Mouse (Mus musculus): Measurements from ENCODE around the gene Gm10306. TPM values are rescaled to one million over a fixed set of nuclear protein-coding genes. Genes with fewer than 3 reads are reported as not detected.
A peak's percentile ranks its signal among the peaks of the same experiment; 100 is the strongest.

The Gm10306 gene
- 0.49 and 0.94 TPM in 2 replicates for polyA plus RNA-seq (2014; fragmentation: Nextera tagmentation; extraction: Ambion mirVana)

DNA sequence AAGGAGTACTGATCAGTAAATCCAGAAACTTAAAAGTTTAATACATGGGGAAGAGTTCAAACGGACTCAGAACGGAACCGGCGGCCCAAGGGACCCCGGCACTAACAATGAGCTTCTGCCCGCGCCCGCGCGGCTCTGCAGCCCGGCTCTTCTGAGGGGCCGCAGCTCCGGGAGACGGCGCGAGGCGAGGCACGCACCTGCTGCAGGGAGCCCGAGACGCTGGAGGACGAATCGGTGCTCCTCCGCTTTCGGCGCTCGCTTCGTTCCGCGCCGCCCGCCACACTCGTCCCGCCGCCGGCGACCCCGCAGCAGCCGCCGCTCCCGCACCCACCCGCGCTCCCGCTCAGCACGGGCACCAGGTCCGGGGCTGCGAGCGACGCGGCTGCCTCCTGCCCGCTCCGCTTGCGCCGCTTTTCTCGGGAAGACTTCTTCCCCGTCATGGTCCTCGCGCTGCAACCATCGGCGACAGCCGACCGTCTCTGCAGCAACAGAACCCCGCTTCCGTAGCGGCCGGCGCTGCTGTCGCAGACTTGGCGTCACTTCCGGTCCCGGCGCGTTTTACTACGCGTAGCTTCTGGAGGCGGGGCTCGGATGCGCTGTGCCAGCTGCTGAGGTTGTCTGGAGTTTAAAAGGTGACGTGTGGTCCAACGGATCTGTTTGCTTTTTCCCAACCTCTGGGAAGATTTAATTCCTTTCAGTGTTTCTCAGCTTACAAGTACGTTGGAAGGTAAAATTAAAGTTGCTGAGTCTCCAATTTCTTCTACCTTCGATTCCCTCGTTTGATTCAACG, at the start of gene Gm10306, which contains the start of gene Caap1:
Gene Gm10306 (plus strand): TSS at position 282 of the 790 bp plus-strand sequence.
Gene Caap1 (minus strand): TSS at position 532 of the 790 bp plus-strand sequence.
- H3K36me3 ChIP-seq (ENCODE audit: control insufficient read depth, insufficient read depth, low read length), result no peaks in the 10 kb centered on the region
- H3K4me2 ChIP-seq (ENCODE audit: low read length), result peak within 1 kb of the TSS; percentile 73
- H3K4me1 ChIP-seq (ENCODE audit: control insufficient read depth, insufficient read depth, low read length), result peaks cover 8% of the 10 kb centered on the region; the same call in 1 of the 2 replicates
- ATAC-seq (peak; percentile 99), DNase-seq (ENCODE audit: low spot score) (peak; percentile 96)
- WGBS, result 2% methylated on average over 71 of the region's 83 CpGs
- H3K27me3 ChIP-seq (replicated peaks; ENCODE audit: control insufficient read depth, insufficient read depth, low read length), result no peaks in the 10 kb centered on the region
- no peaks in the 10 kb centered on the region for H3K9me3 ChIP-seq (replicated peaks; ENCODE audit: control insufficient read depth, low read length)
- peak within 1 kb of the TSS; percentile 95 for H3K4me3 ChIP-seq (ENCODE audit: low read depth, low read length)
- H3K9ac ChIP-seq (ENCODE audit: low read length), result peak within 1 kb of the TSS; percentile 89
- H3K27ac ChIP-seq (ENCODE audit: low read depth, low read length), result peak within 1 kb of the TSS; percentile 84

DNA sequence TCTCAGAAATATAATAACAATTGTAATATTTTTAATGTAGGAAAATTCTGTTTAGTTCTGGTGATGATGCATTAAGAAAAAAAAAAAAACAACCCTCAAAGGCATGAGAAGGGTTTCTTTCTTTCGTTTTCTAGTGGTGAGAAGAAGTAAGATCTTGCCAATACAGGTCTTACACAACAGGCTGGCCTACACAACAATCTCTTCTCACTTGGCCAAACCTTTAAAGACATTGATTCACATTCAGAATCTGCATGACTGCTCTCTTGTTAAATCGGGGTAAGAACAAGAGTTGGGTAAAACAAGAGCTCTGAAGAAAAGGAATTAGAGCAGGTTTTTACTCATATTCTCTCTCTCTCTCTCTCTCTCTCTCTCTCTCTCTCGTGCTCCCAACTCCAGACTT, 41.0 kb upstream of the Gm10306 start:
- H3K4me1 ChIP-seq (ENCODE audit: control insufficient read depth, insufficient read depth, low read length), result no peaks in the 10 kb centered on the region
- no peak overlapping the region for H3K4me2 ChIP-seq (ENCODE audit: low read length)
- H3K27me3 ChIP-seq (replicated peaks; ENCODE audit: control insufficient read depth, insufficient read depth, low read length), result no peaks in the 10 kb centered on the region
- no peak overlapping the region for H3K27ac ChIP-seq (ENCODE audit: low read depth, low read length)
- ATAC-seq, result no peak
- 54% methylated on average over 3 of the region's 3 CpGs for WGBS
- no peak overlapping the region for H3K4me3 ChIP-seq (ENCODE audit: low read depth, low read length)
- no peak for DNase-seq (ENCODE audit: low spot score)
- no peaks in the 10 kb centered on the region for H3K9me3 ChIP-seq (replicated peaks; ENCODE audit: control insufficient read depth, low read length)
- 0 out of 2 replicates have a peak, but pooled peaks cover 6% of the 10 kb centered on the region for H3K36me3 ChIP-seq (ENCODE audit: control insufficient read depth, insufficient read depth, low read length)
- no peak overlapping the region for H3K9ac ChIP-seq (ENCODE audit: low read length)

DNA sequence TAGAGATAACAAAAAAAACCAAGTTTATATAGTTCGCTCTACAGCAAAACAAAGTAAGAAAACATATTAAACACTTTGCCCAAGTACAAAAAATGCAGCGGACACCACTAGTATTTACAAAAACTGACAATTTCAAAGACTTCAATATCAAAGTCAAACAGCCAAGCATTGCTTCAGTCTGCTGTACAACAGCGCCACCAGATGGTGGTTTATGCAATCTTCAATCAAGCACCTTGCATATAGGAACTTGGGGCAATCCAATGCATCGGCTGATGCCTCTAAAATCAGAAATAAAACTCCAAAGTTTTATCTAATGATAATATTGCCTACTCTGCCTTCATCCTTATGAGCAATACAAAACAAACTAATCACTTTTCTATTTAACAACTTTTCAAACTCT, 38.7 kb upstream of the Gm10306 start:
- no peaks in the 10 kb centered on the region for H3K9me3 ChIP-seq (replicated peaks; ENCODE audit: control insufficient read depth, low read length)
- H3K9ac ChIP-seq (ENCODE audit: low read length), result no peak overlapping the region
- no peak overlapping the region for H3K4me2 ChIP-seq (ENCODE audit: low read length)
- H3K36me3 ChIP-seq (ENCODE audit: control insufficient read depth, insufficient read depth, low read length), result 0 out of 2 replicates have a peak, but pooled peaks cover 3% of the 10 kb centered on the region
- no peak overlapping the region for H3K27ac ChIP-seq (ENCODE audit: low read depth, low read length)
- no peaks in the 10 kb centered on the region for H3K4me1 ChIP-seq (ENCODE audit: control insufficient read depth, insufficient read depth, low read length)
- no peak overlapping the region for H3K4me3 ChIP-seq (ENCODE audit: low read depth, low read length)
- peak; percentile 81 for DNase-seq (ENCODE audit: low spot score)
- H3K27me3 ChIP-seq (replicated peaks; ENCODE audit: control insufficient read depth, insufficient read depth, low read length), result no peaks in the 10 kb centered on the region
- 67% methylated on average over 4 of the region's 4 CpGs for WGBS
- peak; percentile 40; the same call in 1 of the 2 replicates for ATAC-seq

DNA sequence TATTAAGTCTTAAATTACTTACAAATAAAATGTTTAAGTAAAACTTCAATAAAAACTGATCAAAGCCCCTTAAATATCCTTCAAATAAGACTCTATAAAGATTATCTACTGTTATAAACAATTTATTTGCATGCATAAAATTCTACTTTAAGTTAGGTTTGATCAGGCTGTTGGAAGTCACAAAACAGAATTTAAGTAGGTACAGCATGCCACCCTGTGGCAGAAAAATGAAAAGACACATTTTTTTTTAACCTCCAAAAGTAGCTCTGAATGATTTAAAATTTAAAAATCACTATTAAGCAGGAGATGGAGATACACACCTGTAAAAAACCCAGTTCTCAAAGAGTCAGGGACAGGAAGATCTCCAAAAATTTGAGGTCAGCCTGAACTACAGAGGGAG, 33.0 kb upstream of the Gm10306 start:
- DNase-seq (ENCODE audit: low spot score), result peak; percentile 49
- Histone ChIP-seq H3K4me2 (ENCODE audit: low read length) (no peak overlapping the region), H3K9ac (ENCODE audit: low read length) (no peak overlapping the region), H3K4me1 (ENCODE audit: control insufficient read depth, insufficient read depth, low read length) (no peaks in the 10 kb centered on the region), H3K27me3 (replicated peaks; ENCODE audit: control insufficient read depth, insufficient read depth, low read length) (no peaks in the 10 kb centered on the region), H3K4me3 (ENCODE audit: low read depth, low read length) (no peak overlapping the region), H3K9me3 (replicated peaks; ENCODE audit: control insufficient read depth, low read length) (no peaks in the 10 kb centered on the region), H3K36me3 (ENCODE audit: control insufficient read depth, insufficient read depth, low read length) (no peaks in the 10 kb centered on the region), H3K27ac (ENCODE audit: low read depth, low read length) (no peak overlapping the region)
- ATAC-seq, result no peak

DNA sequence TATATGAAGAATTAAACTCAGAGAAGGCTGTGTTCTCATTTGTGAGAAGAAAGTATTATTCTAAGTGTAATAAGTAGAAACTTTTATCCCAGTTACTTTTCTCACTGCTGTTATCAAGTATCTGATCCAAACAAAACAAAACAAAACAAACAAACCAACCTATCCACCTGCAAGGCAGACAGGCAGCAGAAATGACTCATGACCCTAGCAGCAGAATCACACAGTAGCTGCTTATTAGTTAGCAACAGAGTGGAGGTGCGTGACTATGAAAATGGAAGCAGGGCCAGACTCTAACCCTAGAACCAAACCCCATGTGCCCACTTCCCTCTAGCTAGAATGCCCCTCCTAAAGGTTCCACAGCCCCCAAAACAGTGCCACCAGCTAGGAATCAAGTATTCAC, 26.9 kb upstream of the Gm10306 start:
- no peaks in the 10 kb centered on the region for H3K9me3 ChIP-seq (replicated peaks; ENCODE audit: control insufficient read depth, low read length)
- H3K4me1 ChIP-seq (ENCODE audit: control insufficient read depth, insufficient read depth, low read length), result no peaks in the 10 kb centered on the region
- H3K4me2 ChIP-seq (ENCODE audit: low read length), result no peak overlapping the region
- no peaks in the 10 kb centered on the region for H3K27me3 ChIP-seq (replicated peaks; ENCODE audit: control insufficient read depth, insufficient read depth, low read length)
- no peak for DNase-seq (ENCODE audit: low spot score)
- no peak overlapping the region for H3K27ac ChIP-seq (ENCODE audit: low read depth, low read length)
- no peak for ATAC-seq
- H3K4me3 ChIP-seq (ENCODE audit: low read depth, low read length), result no peak overlapping the region
- WGBS, result 97% methylated on average over 1 of the region's 1 CpGs
- no peaks in the 10 kb centered on the region for H3K36me3 ChIP-seq (ENCODE audit: control insufficient read depth, insufficient read depth, low read length)
- H3K9ac ChIP-seq (ENCODE audit: low read length), result no peak overlapping the region

DNA sequence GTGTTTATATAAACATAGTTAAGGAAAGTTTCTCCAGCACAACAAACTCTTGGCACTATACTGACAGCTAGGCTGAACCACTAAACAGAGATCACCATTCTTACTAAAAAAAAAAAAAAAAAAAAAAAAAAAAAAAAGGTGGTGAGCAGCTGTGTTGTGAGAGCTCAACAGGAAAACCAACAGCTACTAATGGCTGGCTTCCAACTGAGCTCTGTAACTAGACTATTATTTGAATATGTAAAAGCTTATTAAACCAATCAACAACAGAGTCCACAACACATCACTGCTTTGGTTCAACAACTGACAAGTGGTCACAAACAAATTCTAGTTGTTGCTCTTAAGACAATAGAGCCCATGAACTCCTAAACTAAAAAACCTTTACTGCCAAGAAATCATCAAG, 23.1 kb upstream of the Gm10306 start:
- DNase-seq (ENCODE audit: low spot score) (peak; percentile 66), ATAC-seq (peak; percentile 50; the same call in 1 of the 2 replicates)
- no peaks in the 10 kb centered on the region for H3K9me3 ChIP-seq (replicated peaks; ENCODE audit: control insufficient read depth, low read length)
- H3K9ac ChIP-seq (ENCODE audit: low read length), result no peak overlapping the region
- no peaks in the 10 kb centered on the region for H3K27me3 ChIP-seq (replicated peaks; ENCODE audit: control insufficient read depth, insufficient read depth, low read length)
- H3K4me2 ChIP-seq (ENCODE audit: low read length), result no peak overlapping the region
- H3K4me3 ChIP-seq (ENCODE audit: low read depth, low read length), result no peak overlapping the region
- no peak overlapping the region for H3K27ac ChIP-seq (ENCODE audit: low read depth, low read length)
- H3K4me1 ChIP-seq (ENCODE audit: control insufficient read depth, insufficient read depth, low read length), result no peaks in the 10 kb centered on the region
- H3K36me3 ChIP-seq (ENCODE audit: control insufficient read depth, insufficient read depth, low read length), result peaks cover 5% of the 10 kb centered on the region; the same call in 1 of the 2 replicates

DNA sequence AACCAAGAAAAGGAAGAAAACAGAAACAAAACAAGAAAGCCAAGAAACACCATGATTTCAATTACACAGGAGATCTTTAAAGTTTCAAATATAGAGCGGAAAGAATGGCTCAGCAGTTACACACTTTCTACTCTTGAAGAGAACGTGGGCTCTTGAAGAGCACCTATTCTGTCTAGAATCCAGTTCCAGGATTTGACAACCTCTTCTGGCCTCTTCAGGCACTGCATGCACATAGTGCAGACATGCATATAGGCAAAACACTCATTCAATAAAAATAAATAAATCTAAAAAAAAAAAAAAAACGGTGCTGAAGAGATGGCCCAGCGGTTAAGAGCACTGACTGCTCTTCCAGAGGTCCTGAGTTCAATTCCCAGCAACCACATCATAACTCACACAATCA, 13.3 kb upstream of the Gm10306 start:
- Histone ChIP-seq H3K9me3 (replicated peaks; ENCODE audit: control insufficient read depth, low read length) (no peaks in the 10 kb centered on the region), H3K9ac (ENCODE audit: low read length) (no peak overlapping the region), H3K4me3 (ENCODE audit: low read depth, low read length) (no peak overlapping the region), H3K27me3 (replicated peaks; ENCODE audit: control insufficient read depth, insufficient read depth, low read length) (no peaks in the 10 kb centered on the region), H3K27ac (ENCODE audit: low read depth, low read length) (no peak overlapping the region), H3K4me2 (ENCODE audit: low read length) (no peak overlapping the region), H3K4me1 (ENCODE audit: control insufficient read depth, insufficient read depth, low read length) (no peaks in the 10 kb centered on the region), H3K36me3 (ENCODE audit: control insufficient read depth, insufficient read depth, low read length) (peaks cover 29% of the 10 kb centered on the region)
- ATAC-seq, result no peak
- DNase-seq (ENCODE audit: low spot score), result no peak
- WGBS, result 95% methylated on average over 4 of the region's 4 CpGs

DNA sequence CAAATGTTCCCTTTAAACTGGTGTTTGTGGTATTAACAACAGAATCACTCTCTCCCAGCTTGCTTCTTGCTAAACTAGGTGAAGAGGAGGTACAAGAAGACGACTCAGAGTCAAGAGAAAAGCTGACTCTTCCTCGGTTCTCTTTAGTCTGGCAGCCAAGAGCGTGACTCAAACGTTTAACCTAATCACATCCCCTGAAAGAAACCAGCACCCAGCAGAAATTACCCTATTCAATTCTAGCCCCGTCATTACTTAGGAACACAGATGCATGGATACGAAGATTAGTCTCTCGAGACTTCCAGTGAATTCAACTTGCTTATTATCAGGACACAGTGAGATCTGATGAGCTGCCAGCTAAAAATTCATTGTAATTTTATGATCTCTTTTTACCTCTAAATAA, 12.0 kb upstream of the Gm10306 start:
- no peaks in the 10 kb centered on the region for H3K27me3 ChIP-seq (replicated peaks; ENCODE audit: control insufficient read depth, insufficient read depth, low read length)
- H3K36me3 ChIP-seq (ENCODE audit: control insufficient read depth, insufficient read depth, low read length), result peaks cover 23% of the 10 kb centered on the region
- no peak for ATAC-seq
- H3K4me2 ChIP-seq (ENCODE audit: low read length), result no peak overlapping the region
- no peak overlapping the region for H3K9ac ChIP-seq (ENCODE audit: low read length)
- no peak overlapping the region for H3K4me3 ChIP-seq (ENCODE audit: low read depth, low read length)
- WGBS, result 74% methylated on average over 7 of the region's 7 CpGs
- no peak overlapping the region for H3K27ac ChIP-seq (ENCODE audit: low read depth, low read length)
- H3K4me1 ChIP-seq (ENCODE audit: control insufficient read depth, insufficient read depth, low read length), result no peaks in the 10 kb centered on the region
- no peak for DNase-seq (ENCODE audit: low spot score)
- H3K9me3 ChIP-seq (replicated peaks; ENCODE audit: control insufficient read depth, low read length), result no peaks in the 10 kb centered on the region

DNA sequence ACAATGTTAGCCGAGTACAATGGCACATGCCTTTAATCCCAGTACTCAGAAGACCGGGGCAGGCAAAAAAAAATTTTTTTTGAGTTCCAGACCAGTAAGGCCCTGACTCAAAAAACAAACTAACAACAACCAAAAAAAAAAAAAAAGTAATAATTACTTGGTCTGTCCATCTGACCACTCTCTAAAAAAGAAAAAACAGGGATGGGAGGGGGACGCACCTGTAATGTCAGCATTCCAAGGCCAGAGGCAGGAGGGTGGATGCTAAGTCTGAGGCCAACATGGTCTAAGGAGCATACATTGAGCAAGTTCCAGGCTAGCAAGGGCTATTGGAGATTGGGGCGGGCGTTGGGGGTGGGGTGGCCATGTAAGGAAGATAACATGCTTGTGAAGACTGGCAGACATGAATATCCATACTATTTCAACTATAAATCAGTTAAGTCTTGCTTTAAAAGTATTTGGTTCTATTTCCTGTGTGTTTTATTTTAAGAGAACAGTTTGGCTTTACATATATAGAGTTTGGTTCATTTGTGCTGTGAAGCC, 1.3 kb upstream of the Gm10306 start:
- WGBS, result 89% methylated on average over 5 of the region's 5 CpGs
- peak overlapping the region; percentile 73 for H3K4me2 ChIP-seq (ENCODE audit: low read length)
- no peaks in the 10 kb centered on the region for H3K9me3 ChIP-seq (replicated peaks; ENCODE audit: control insufficient read depth, low read length)
- H3K27ac ChIP-seq (ENCODE audit: low read depth, low read length), result no peak overlapping the region
- H3K4me3 ChIP-seq (ENCODE audit: low read depth, low read length), result no peak overlapping the region
- peaks cover 8% of the 10 kb centered on the region; the same call in 1 of the 2 replicates for H3K4me1 ChIP-seq (ENCODE audit: control insufficient read depth, insufficient read depth, low read length)
- H3K36me3 ChIP-seq (ENCODE audit: control insufficient read depth, insufficient read depth, low read length), result no peaks in the 10 kb centered on the region
- DNase-seq (ENCODE audit: low spot score), result no peak
- ATAC-seq, result no peak
- H3K9ac ChIP-seq (ENCODE audit: low read length), result no peak overlapping the region
- H3K27me3 ChIP-seq (replicated peaks; ENCODE audit: control insufficient read depth, insufficient read depth, low read length), result no peaks in the 10 kb centered on the region
